ENCODE assay signal across 8 mouse cellular contexts in genomic region chr11:84522577-84523320, GRCm38 (mm10). TPM values are rescaled to one million over a fixed set of nuclear protein-coding genes. Genes with fewer than 3 reads are reported as not detected.
DNase-seq lines count a peak whose midpoint lies in the region; ATAC-seq and TF ChIP-seq lines count a peak whose summit lies in the region.

No protein-coding gene starts in this region.

- H3K27me3 ChIP-seq in intestine, embryonic 14.5 days (replicated peaks; ENCODE audit: control insufficient read depth, insufficient read depth, low read length), result peaks cover 98% of the 10 kb centered on the region
- H3K27me3 ChIP-seq in liver, embryonic 14.5 days (ENCODE audit: control insufficient read depth, insufficient read depth, low read length), result peaks cover 97% of the 10 kb centered on the region
- peaks cover 94% of the 10 kb centered on the region for H3K27me3 ChIP-seq in neural tube, embryonic 11.5 days (ENCODE audit: control insufficient read depth, insufficient read depth, low read length)

- no peak for TF ChIP-seq CTCF in liver, embryonic 14.5 days (IDR thresholded peaks at IDR 0.05; ENCODE audit: low read depth)

- H3K9ac ChIP-seq in intestine, embryonic 14.5 days (ENCODE audit: low read length), result no peak overlapping the region
- no peak overlapping the region for H3K9ac ChIP-seq in liver, embryonic 14.5 days (replicated peaks)
- peak overlapping the region; percentile 66 for H3K9ac ChIP-seq in neural tube, embryonic 11.5 days (ENCODE audit: low read length)

- H3K27ac ChIP-seq in intestine, embryonic 14.5 days (ENCODE audit: low read depth), result no peak overlapping the region
- H3K27ac ChIP-seq in liver, embryonic 14.5 days, result no peak overlapping the region
- H3K27ac ChIP-seq in neural tube, embryonic 11.5 days (ENCODE audit: low read depth, low read length), result no peak overlapping the region

- H3K4me3 ChIP-seq in intestine, embryonic 14.5 days (ENCODE audit: low read depth, low read length), result 0 out of 2 replicates have a peak overlapping the region, but pooled peaks have one; percentile 9
- H3K4me3 ChIP-seq in liver, embryonic 14.5 days (ENCODE audit: insufficient read depth in 1 of 2, low read depth in 2 of 2, low read length in 2 of 2), result peak overlapping the region in 1 of 2 experiments; percentile 8; a peak in 1 of 4 replicates
- H3K4me3 ChIP-seq in neural tube, embryonic 11.5 days (ENCODE audit: low read depth, low read length), result peak overlapping the region; percentile 53

- TF ChIP-seq EP300 in liver, embryonic 14.5 days (IDR thresholded peaks at IDR 0.05; ENCODE audit: low read depth), result no peak

- peak overlapping the region; percentile 40 for H3K4me2 ChIP-seq in intestine, embryonic 14.5 days (ENCODE audit: low read length)
- peak overlapping the region; percentile 36 for H3K4me2 ChIP-seq in liver, embryonic 14.5 days (ENCODE audit: low read depth)
- H3K4me2 ChIP-seq in neural tube, embryonic 11.5 days (ENCODE audit: low read depth), result 0 out of 2 replicates have a peak overlapping the region, but pooled peaks have one; percentile 0

- no peak for ATAC-seq in intestine, embryonic 14.5 days (replicated peaks; ENCODE audit: low FRiP score, low TSS enrichment, low read depth)
- ATAC-seq in liver, embryonic 14.5 days (ENCODE audit: insufficient read depth), result no peak
- ATAC-seq in neural tube, embryonic 11.5 days (ENCODE audit: insufficient read depth, low FRiP score, low TSS enrichment), result no peak

- no peaks in the 10 kb centered on the region for H3K36me3 ChIP-seq in intestine, embryonic 14.5 days (ENCODE audit: control insufficient read depth, insufficient read depth, low read length)
- H3K36me3 ChIP-seq in liver, embryonic 14.5 days (replicated peaks; ENCODE audit: control insufficient read depth, insufficient read depth, low read depth), result no peaks in the 10 kb centered on the region
- H3K36me3 ChIP-seq in neural tube, embryonic 11.5 days (ENCODE audit: control insufficient read depth, insufficient read depth, low read length), result no peaks in the 10 kb centered on the region

- DNase-seq in ZHBTc4 (ENCODE audit: low read depth, low spot score), result peak; percentile 55
- DNase-seq in cerebellum, adult 8-10 months, result peak; percentile 86
- peak; percentile 40 for DNase-seq in gonadal fat pad, adult 2 months (ENCODE audit: low read depth)
- DNase-seq in intestine, embryonic 14.5 days (ENCODE audit: low spot score), result peak; percentile 75
- no peak for DNase-seq in liver, embryonic 14.5 days (ENCODE audit: low read depth in 3 of 3, low spot score in 3 of 3)
- DNase-seq in neural tube, embryonic 11.5 days (ENCODE audit: low spot score), result no peak
- no peak for DNase-seq in frontal cortex, adult 2 months (ENCODE audit: extremely low spot score in 1 of 2, low spot score in 1 of 2)
- DNase-seq in spleen, postnatal 14 days (ENCODE audit: low spot score in 2 of 2), result no peak

- no peaks in the 10 kb centered on the region for H3K9me3 ChIP-seq in intestine, embryonic 14.5 days (ENCODE audit: control insufficient read depth, low read length)
- H3K9me3 ChIP-seq in liver, embryonic 14.5 days (ENCODE audit: control insufficient read depth, low read length), result no peaks in the 10 kb centered on the region
- H3K9me3 ChIP-seq in neural tube, embryonic 11.5 days (ENCODE audit: control insufficient read depth, low read length), result no peaks in the 10 kb centered on the region

- WGBS in intestine, embryonic 14.5 days, result under 1% methylated on average over 40 of the region's 40 CpGs
- 2% methylated on average over 40 of the region's 40 CpGs for WGBS in liver, embryonic 14.5 days (ENCODE audit: insufficient replicate concordance)
- WGBS in neural tube, embryonic 11.5 days, result under 1% methylated on average over 40 of the region's 40 CpGs

- peaks cover 14% of the 10 kb centered on the region for H3K4me1 ChIP-seq in intestine, embryonic 14.5 days (replicated peaks; ENCODE audit: control insufficient read depth, insufficient read depth, low read length)
- no peaks in the 10 kb centered on the region for H3K4me1 ChIP-seq in liver, embryonic 14.5 days (replicated peaks; ENCODE audit: control insufficient read depth in 2 of 2, insufficient read depth in 2 of 2, low read length in 1 of 2)
- peaks cover 13% of the 10 kb centered on the region for H3K4me1 ChIP-seq in neural tube, embryonic 11.5 days (ENCODE audit: control insufficient read depth, insufficient read depth, low read length)

RNA-seq across cellular contexts. Expression of gene Lhx1, which starts 2.6 kb away (rescaled TPM):
- polyA plus RNA-seq in gonadal fat pad, adult 2 months (2012; rRNA removed), result 0.92 and 1.1 TPM in 2 replicates
- 0.04 and 0.15 TPM in 2 replicates for polyA plus RNA-seq in intestine, embryonic 14.5 days (2014; fragmentation: Nextera tagmentation; extraction: Ambion mirVana)
- polyA plus RNA-seq in liver, embryonic 14.5 days (2012; rRNA removed), result 0.03 TPM in 1 of 2 replicates, not detected in the other
- polyA plus RNA-seq in liver, embryonic 14.5 days (2014; fragmentation: Nextera tagmentation; extraction: Ambion mirVana), result not detected in 2 replicates
- polyA plus RNA-seq in neural tube, embryonic 11.5 days (2014; fragmentation: Nextera tagmentation; extraction: Ambion mirVana), result 42.4 and 46.3 TPM in 2 replicates
- 0.36 and 0.40 TPM in 2 replicates for polyA plus RNA-seq in frontal cortex, adult 2 months (2012; rRNA removed)

RNA-seq across cellular contexts. Expression of gene Aatf, which starts 9.4 kb away (rescaled TPM):
- 2.9 and 5.3 TPM in 2 replicates for polyA plus RNA-seq in gonadal fat pad, adult 2 months (2012; rRNA removed)
- polyA plus RNA-seq in intestine, embryonic 14.5 days (2014; fragmentation: Nextera tagmentation; extraction: Ambion mirVana), result 61.2 and 65.2 TPM in 2 replicates
- polyA plus RNA-seq in liver, embryonic 14.5 days (2012; rRNA removed), result 3.9 and 6.3 TPM in 2 replicates
- polyA plus RNA-seq in liver, embryonic 14.5 days (2014; fragmentation: Nextera tagmentation; extraction: Ambion mirVana), result 20.3 and 26.8 TPM in 2 replicates
- 54.4 and 55.8 TPM in 2 replicates for polyA plus RNA-seq in neural tube, embryonic 11.5 days (2014; fragmentation: Nextera tagmentation; extraction: Ambion mirVana)
- polyA plus RNA-seq in frontal cortex, adult 2 months (2012; rRNA removed), result 8.4 and 10.0 TPM in 2 replicates

Comparison
In these comparisons a context has a peak if more than half of its experiments do, and no peak if none do; other contexts are left out.
1. DNase-seq: peak in ZHBTc4 (single experiment), cerebellum, adult 8-10 months (single experiment), gonadal fat pad, adult 2 months (single experiment) and intestine, embryonic 14.5 days (single experiment); none in liver, embryonic 14.5 days (0 of 3), neural tube, embryonic 11.5 days (single experiment), frontal cortex, adult 2 months (0 of 2) and spleen, postnatal 14 days (0 of 2).
2. RNA of gene Lhx1, which starts 2.6 kb away (polyA plus RNA-seq): 42.4 to 46.3 TPM in neural tube, embryonic 11.5 days; 0.92 to 1.1 TPM in gonadal fat pad, adult 2 months, 0.36 to 0.40 TPM in frontal cortex, adult 2 months, 0.04 to 0.15 TPM in intestine, embryonic 14.5 days and 0.03 TPM in liver, embryonic 14.5 days; every median in the first group is over 10 times any median in the second.
3. Peak in every context shown above with its lines, with median percentiles within 50 percentile points of each other: H3K4me2 ChIP-seq.